Mouse (Mus musculus) mesoderm, embryonic 11.5 days (tissue): ENCODE measurements around the gene Pdzrn3.
A peak's percentile ranks its signal among the peaks of the same experiment; 100 is the strongest.

Experiments used
- DNase-seq: peaks from one replicate; pipeline ENCODE4 v3.0.0-alpha.2; 2012; ENCODE audit warnings: low read depth, low spot score

Pdzrn3 gene

GRCm38 (mm10) chr6:101328514-101328913 lies 49.2 kb downstream of the Pdzrn3 start:
- no peak for DNase-seq

GRCm38 (mm10) chr6:101327741-101328140 lies 50.0 kb downstream of the Pdzrn3 start:
- no peak for DNase-seq

GRCm38 (mm10) chr6:101327196-101327595 lies 50.5 kb downstream of the Pdzrn3 start:
- no peak for DNase-seq

- no peak for DNase-seq
Observed at GRCm38 (mm10) chr6:101325842-101326639, 51.7 kb downstream of the Pdzrn3 start.

- DNase-seq = no peak
Observed at GRCm38 (mm10) chr6:101322580-101322979, 55.1 kb downstream of the Pdzrn3 start.

GRCm38 (mm10) chr6:101320386-101320785 lies 57.3 kb downstream of the Pdzrn3 start:
- DNase-seq = no peak

GRCm38 (mm10) chr6:101319374-101319967 lies 58.2 kb downstream of the Pdzrn3 start:
- DNase-seq = no peak

- no peak for DNase-seq
Observed at GRCm38 (mm10) chr6:101318530-101318929, 59.2 kb downstream of the Pdzrn3 start.

GRCm38 (mm10) chr6:101311446-101311845 lies 66.3 kb downstream of the Pdzrn3 start:
- no peak for DNase-seq

- no peak for DNase-seq
Observed at GRCm38 (mm10) chr6:101310491-101310890, 67.2 kb downstream of the Pdzrn3 start.

- DNase-seq = peak; percentile 52
Observed at GRCm38 (mm10) chr6:101307964-101308531, 69.6 kb downstream of the Pdzrn3 start.

GRCm38 (mm10) chr6:101306834-101307233 lies 70.9 kb downstream of the Pdzrn3 start:
- DNase-seq = no peak

GRCm38 (mm10) chr6:101305543-101305942 lies 72.2 kb downstream of the Pdzrn3 start:
- no peak for DNase-seq

GRCm38 (mm10) chr6:101303959-101304738 lies 73.5 kb downstream of the Pdzrn3 start:
- no peak for DNase-seq

GRCm38 (mm10) chr6:101303501-101303900 lies 74.2 kb downstream of the Pdzrn3 start:
- DNase-seq = no peak

- DNase-seq = no peak
Observed at GRCm38 (mm10) chr6:101301154-101301553, 76.5 kb downstream of the Pdzrn3 start.

- DNase-seq = no peak
Observed at GRCm38 (mm10) chr6:101299434-101299833, 78.3 kb downstream of the Pdzrn3 start.

- DNase-seq = no peak
Observed at GRCm38 (mm10) chr6:101297563-101298520, 79.9 kb downstream of the Pdzrn3 start.

- DNase-seq = no peak
Observed at GRCm38 (mm10) chr6:101296997-101297396, 80.7 kb downstream of the Pdzrn3 start.

- DNase-seq = no peak
Observed at GRCm38 (mm10) chr6:101296280-101296679, 81.4 kb downstream of the Pdzrn3 start.

- peak; percentile 60 for DNase-seq
Observed at GRCm38 (mm10) chr6:101293036-101293572, 84.6 kb downstream of the Pdzrn3 start.
